Mouse (Mus musculus): ENCODE data around the gene Eif3l. TPM values are rescaled to one million over a fixed set of nuclear protein-coding genes. Genes with fewer than 3 reads are reported as not detected.

Eif3l gene
- 1.8 and 3.6 TPM in 2 replicates for polyA plus RNA-seq (2012)

DNA sequence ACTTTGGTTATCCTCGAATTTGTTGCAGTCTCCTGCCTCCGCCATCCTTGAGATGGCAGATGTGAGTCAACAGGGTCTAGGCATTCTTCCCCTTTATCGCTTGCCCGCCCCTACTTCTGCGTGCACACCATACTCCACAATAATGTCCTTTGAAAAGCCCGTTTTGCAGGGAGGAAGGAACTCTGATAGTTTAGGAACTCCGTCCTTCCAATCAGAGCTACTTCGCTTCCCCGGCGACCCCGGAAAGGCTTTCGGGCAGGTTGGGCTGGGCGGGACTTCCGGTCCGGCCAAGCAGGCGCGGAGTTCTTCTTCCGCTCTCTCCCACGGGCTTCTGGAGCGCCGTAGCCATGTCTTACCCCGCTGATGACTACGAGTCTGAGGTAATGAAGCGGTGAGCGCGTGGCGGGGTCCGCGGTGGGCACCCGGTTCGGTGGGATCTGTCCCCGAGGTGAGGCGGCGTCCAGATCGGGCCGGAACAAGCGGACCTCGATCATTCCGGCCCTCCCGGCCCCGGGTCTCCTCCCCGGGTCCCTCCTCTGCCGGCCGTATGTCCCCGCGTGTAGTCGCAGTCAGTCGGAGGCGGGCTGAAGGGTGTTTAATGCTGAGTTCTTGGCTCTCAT is at the start of gene Eif3l:
Gene Eif3l (plus strand): TSS at position 267 of the 620 bp plus-strand sequence.
- no peak for TF ChIP-seq TAL1 (IDR thresholded peaks at IDR 0.05; ENCODE audit: low read length)
- TF ChIP-seq GATA1 (IDR thresholded peaks at IDR 0.05; ENCODE audit: low read length), result no peak
- Histone ChIP-seq H3K36me3 (ENCODE audit: control insufficient read depth) (peaks cover 41% of the 10 kb centered on the region), H3K4me1 (ENCODE audit: control insufficient read depth) (peaks cover 40% of the 10 kb centered on the region), H3K4me3 (replicated peaks) (peak within 1 kb of the TSS; percentile 70), H3K27me3 (ENCODE audit: control insufficient read depth) (no peaks in the 10 kb centered on the region), H3K9me3 (ENCODE audit: control insufficient read depth, low read length) (no peaks in the 10 kb centered on the region)

DNA sequence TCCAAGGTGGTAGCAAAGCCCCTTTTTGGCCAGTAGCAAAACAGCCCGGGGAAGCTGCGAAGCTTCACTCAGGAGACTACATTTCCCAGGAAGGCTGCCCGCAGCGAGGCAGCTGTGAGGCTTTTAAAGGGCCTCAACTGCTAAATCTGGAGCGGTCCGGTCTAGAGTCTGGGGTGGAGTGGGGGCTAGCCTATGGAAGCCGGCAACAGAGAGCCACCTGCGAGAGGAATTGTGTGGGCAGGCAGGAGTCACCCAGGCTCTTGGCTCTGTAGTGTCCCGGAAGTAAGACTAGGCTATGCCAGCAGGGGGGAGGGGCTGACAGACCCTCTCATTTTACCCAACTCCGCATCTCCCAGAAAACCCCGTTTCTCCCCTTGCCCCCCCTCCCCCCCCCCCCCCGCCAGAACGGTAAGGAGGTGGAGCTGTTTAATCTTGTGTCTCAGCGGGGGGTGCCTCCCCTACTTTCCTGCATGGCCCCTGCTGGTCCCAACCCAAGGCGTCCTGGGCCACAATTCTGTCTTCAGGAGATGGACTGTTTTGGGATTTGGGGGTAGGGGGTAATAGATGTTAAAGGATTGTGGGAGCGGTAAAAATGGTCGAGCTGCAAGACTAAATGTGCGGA is 49.2 kb upstream of the Eif3l start:
- Histone ChIP-seq H3K4me1 (ENCODE audit: control insufficient read depth) (peaks cover 34% of the 10 kb centered on the region), H3K36me3 (ENCODE audit: control insufficient read depth) (no peaks in the 10 kb centered on the region), H3K27me3 (ENCODE audit: control insufficient read depth) (peaks cover 82% of the 10 kb centered on the region), H3K4me3 (replicated peaks) (no peak overlapping the region), H3K9me3 (ENCODE audit: control insufficient read depth, low read length) (peaks cover 15% of the 10 kb centered on the region; the same call in 1 of the 2 replicates)
- no peak for TF ChIP-seq GATA1 (IDR thresholded peaks at IDR 0.05; ENCODE audit: low read length)
- no peak for TF ChIP-seq TAL1 (IDR thresholded peaks at IDR 0.05; ENCODE audit: low read length)

DNA sequence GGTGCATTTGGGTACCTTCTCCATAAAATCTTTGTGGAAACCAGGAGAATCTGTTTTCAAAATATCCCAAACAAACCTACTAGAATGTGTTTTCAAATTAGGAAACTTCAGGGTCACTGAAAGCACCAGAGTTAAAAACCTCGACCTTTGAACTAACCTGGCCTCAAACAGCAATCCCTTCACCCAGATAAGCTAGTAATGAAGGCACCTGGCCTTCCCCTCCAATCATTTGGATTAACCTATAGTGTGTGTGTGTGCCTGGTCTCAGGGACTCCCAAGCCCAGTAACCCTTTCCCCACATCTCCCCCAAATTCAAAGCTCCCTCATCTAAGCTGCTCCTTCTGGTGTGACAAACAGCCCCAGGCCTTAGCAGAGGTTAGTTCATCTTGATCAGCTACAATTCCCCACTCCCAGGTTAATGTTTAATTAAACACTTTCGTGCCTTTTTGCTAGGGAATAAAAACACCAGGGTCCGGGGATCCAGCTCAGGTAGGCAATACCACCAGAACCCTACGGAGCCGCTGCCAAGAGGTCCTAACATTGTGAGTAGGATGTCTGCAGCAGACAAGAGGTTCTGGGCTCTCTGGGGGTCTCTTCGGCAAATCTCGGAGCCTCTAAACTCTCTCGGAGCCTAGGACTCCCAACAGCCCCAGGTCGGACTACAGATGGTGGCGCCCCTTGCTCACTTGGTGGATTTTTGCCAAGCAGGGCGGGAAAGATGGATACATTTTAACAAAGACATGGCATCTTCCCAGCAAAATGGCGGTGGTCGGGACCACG is 48.3 kb upstream of the Eif3l start:
- TF ChIP-seq GATA1 (IDR thresholded peaks at IDR 0.05; ENCODE audit: low read length) (no peak), TAL1 (IDR thresholded peaks at IDR 0.05; ENCODE audit: low read length) (no peak)
- Histone ChIP-seq H3K27me3 (ENCODE audit: control insufficient read depth) (peaks cover 91% of the 10 kb centered on the region), H3K9me3 (ENCODE audit: control insufficient read depth, low read length) (peaks cover 17% of the 10 kb centered on the region; the same call in 1 of the 2 replicates), H3K4me1 (ENCODE audit: control insufficient read depth) (peaks cover 39% of the 10 kb centered on the region), H3K36me3 (ENCODE audit: control insufficient read depth) (no peaks in the 10 kb centered on the region), H3K4me3 (replicated peaks) (peak overlapping the region; percentile 67)

DNA sequence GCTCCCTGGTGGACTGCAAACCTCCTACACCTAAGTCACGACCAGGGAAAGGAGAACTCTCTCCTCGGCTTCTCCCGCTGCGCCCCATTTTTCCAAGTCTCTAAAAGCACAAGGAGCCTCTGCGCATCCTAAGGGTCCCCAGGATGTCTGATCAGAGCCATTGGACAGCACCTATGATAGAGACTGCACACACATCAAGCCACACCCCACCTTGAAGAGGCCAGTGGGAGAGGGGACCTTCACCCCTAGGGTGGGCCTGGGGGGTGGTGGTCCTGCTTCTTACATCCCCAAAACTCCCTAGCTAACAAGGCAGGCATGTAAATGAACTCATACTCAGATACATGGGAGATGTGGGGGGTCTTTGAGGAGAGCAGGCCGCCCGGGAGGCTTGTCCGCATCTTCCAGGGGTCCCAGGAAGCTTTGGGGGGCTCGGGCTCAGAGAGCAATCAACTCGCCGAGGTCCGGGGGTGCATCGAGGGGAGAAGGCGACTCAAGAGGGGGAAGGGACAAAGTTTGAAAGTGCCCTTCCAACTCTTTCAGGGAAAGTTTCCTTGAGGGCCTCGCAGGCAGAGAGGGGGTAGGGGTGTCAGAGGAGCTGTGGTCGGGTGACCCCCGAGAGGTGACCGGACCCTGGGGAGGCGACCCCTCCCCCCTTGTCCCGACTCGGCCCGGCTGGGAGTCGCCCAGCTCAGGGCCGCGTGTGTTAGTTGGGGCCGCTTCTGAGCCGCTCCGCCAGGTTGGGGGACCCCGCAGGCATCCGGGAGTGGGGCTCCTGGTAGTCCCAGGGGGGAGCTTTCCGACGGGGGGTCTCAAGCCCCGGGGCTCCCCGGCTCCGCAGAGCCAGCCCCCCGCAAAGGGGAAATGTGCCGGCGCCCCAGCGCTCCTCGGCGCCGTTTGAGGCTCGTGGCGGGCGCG is 47.4 kb upstream of the Eif3l start:
- H3K27me3 ChIP-seq (ENCODE audit: control insufficient read depth), result peaks cover 94% of the 10 kb centered on the region
- H3K9me3 ChIP-seq (ENCODE audit: control insufficient read depth, low read length), result peaks cover 17% of the 10 kb centered on the region; the same call in 1 of the 2 replicates
- H3K4me3 ChIP-seq (replicated peaks), result peak overlapping the region; percentile 67
- no peaks in the 10 kb centered on the region for H3K36me3 ChIP-seq (ENCODE audit: control insufficient read depth)
- no peak for TF ChIP-seq GATA1 (IDR thresholded peaks at IDR 0.05; ENCODE audit: low read length)
- no peak for TF ChIP-seq TAL1 (IDR thresholded peaks at IDR 0.05; ENCODE audit: low read length)
- H3K4me1 ChIP-seq (ENCODE audit: control insufficient read depth), result peaks cover 39% of the 10 kb centered on the region

DNA sequence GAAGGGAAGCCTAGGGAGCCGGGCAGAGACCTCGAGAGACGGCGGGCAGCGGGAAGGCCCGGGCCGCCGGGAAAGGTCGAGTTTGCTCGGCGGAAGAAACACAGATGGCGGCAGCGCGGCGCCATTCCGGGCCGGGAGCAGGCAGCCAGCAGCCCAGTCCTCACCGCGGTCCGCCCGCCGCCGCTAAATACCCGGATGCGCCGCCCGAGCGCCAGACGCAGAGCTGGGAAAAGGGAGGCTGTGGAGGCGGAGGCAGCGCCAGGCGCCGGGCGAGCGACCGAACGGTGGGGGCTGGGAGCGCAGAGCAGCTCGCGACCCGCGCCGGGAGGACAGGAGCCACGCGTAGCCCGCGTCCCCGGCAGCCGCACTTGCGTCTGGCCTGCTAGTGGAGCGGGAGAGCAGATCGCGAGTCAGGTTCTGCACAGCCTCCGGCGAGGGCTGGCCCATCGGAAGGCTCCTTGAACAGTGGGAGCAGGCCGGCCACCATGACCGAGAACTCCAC is 46.7 kb upstream of the Eif3l start, which contains the start of gene H1f0:
Gene H1f0 (plus strand): TSS at position 214 of the 502 bp plus-strand sequence.
- Histone ChIP-seq H3K27me3 (ENCODE audit: control insufficient read depth) (peaks cover 90% of the 10 kb centered on the region), H3K4me3 (replicated peaks) (peak within 1 kb of the TSS; percentile 67), H3K36me3 (ENCODE audit: control insufficient read depth) (no peaks in the 10 kb centered on the region), H3K4me1 (ENCODE audit: control insufficient read depth) (peaks cover 39% of the 10 kb centered on the region), H3K9me3 (ENCODE audit: control insufficient read depth, low read length) (peaks cover 17% of the 10 kb centered on the region; the same call in 1 of the 2 replicates)
- no peak for TF ChIP-seq TAL1 (IDR thresholded peaks at IDR 0.05; ENCODE audit: low read length)
- no peak for TF ChIP-seq GATA1 (IDR thresholded peaks at IDR 0.05; ENCODE audit: low read length)

DNA sequence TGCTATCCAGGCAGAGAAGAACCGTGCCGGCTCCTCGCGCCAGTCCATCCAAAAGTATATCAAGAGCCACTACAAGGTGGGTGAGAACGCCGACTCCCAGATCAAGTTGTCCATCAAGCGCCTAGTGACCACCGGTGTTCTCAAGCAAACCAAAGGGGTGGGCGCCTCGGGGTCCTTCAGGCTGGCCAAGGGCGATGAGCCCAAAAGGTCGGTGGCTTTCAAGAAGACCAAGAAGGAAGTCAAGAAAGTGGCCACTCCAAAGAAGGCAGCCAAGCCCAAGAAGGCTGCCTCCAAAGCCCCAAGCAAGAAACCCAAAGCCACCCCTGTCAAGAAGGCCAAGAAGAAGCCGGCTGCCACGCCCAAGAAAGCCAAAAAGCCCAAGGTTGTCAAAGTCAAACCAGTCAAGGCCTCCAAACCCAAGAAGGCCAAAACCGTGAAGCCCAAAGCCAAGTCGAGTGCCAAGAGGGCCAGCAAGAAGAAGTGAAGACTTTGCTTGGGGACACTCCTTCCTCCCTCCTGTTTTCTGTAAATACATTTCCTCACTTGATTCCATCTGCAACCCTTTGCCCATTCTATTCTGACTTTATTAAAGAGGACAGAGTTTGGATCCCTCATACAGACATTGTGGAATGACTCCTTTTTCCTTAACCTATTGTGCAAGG is 46.0 kb upstream of the Eif3l start:
- no peaks in the 10 kb centered on the region for H3K36me3 ChIP-seq (ENCODE audit: control insufficient read depth)
- peaks cover 17% of the 10 kb centered on the region; the same call in 1 of the 2 replicates for H3K9me3 ChIP-seq (ENCODE audit: control insufficient read depth, low read length)
- H3K4me3 ChIP-seq (replicated peaks), result peak overlapping the region; percentile 67
- TF ChIP-seq TAL1 (IDR thresholded peaks at IDR 0.05; ENCODE audit: low read length) (no peak), GATA1 (IDR thresholded peaks at IDR 0.05; ENCODE audit: low read length) (no peak)
- peaks cover 87% of the 10 kb centered on the region for H3K27me3 ChIP-seq (ENCODE audit: control insufficient read depth)
- peaks cover 39% of the 10 kb centered on the region for H3K4me1 ChIP-seq (ENCODE audit: control insufficient read depth)

DNA sequence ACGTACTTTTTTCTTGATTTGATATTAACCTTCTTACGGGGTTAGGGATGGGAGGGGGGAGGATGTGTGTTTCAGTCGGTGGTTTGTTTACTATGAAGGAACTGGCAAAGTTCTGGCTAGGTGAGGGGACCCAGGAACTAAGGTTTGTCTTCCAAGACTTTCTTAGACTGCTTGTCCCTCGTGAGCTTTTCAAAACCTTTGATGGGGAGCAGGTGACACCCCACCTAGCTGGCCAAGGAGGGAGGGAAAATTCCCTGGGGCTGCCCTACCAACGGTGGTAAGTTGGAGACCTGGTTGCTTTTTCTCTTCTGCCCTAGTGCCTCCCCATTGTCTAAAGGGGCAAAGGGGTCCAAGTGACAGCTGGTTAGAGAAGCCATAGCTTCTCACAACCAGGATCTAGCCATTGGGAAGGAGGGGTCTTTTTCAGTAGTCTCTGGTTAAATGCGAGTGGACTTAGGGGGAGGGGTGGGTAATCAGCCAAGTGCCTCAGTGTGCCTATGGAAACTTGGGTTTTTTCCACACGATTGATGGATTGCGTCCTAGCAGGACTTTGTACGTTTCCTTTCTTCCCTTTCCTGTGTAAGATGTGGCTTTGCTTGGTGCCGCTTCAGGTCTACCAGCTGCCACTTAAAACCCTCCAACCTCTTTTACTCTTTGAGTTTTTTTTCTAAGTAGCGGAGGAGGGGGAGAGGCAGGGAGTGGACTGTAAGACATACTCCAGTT is 45.3 kb upstream of the Eif3l start:
- Histone ChIP-seq H3K4me1 (ENCODE audit: control insufficient read depth) (peaks cover 39% of the 10 kb centered on the region), H3K9me3 (ENCODE audit: control insufficient read depth, low read length) (peaks cover 17% of the 10 kb centered on the region; the same call in 1 of the 2 replicates), H3K36me3 (ENCODE audit: control insufficient read depth) (no peaks in the 10 kb centered on the region; the same call in 1 of the 2 replicates), H3K4me3 (replicated peaks) (peak overlapping the region; percentile 67), H3K27me3 (ENCODE audit: control insufficient read depth) (peaks cover 82% of the 10 kb centered on the region)
- TF ChIP-seq TAL1 (IDR thresholded peaks at IDR 0.05; ENCODE audit: low read length) (no peak), GATA1 (IDR thresholded peaks at IDR 0.05; ENCODE audit: low read length) (no peak)
